Mouse (Mus musculus): ENCODE results near the gene Scamp2.

- TF ChIP-seq CTCF (IDR thresholded peaks at IDR 0.05; ENCODE audit: insufficient read depth, low read length) = no peak
- TF ChIP-seq POLR2A (IDR thresholded peaks at IDR 0.05; ENCODE audit: borderline replicate concordance, extremely low read depth, low read depth, low read length) = no peak
Measured at GRCm38 (mm10) chr9:57597929-57598382, 37.2 kb downstream of the Scamp2 start.
